Mouse (Mus musculus): ENCODE results near the gene Plekhh2. TPM values are rescaled to one million over a fixed set of nuclear protein-coding genes. Genes with fewer than 3 reads are reported as not detected.
A peak's percentile ranks its signal among the peaks of the same experiment; 100 is the strongest.
"Not testable (repeated sequence)": the region's sequence is repeated elsewhere in the genome, so short reads cannot be mapped to it uniquely, and the experiment has no call there.

Plekhh2 gene
- polyA plus RNA-seq, 1 experiment from 2014 or later, result 1.2 TPM

GRCm38 (mm10) chr17:84564264-84564663 is 52.6 kb downstream of the Plekhh2 start:
- not testable (repeated sequence) for H3K27me3 ChIP-seq (replicated peaks; ENCODE audit: control insufficient read depth, insufficient read depth, low read length); ATAC-seq; H3K36me3 ChIP-seq (ENCODE audit: control insufficient read depth, insufficient read depth, low read length); H3K4me3 ChIP-seq (ENCODE audit: low read length); H3K4me2 ChIP-seq (ENCODE audit: low read length); H3K9me3 ChIP-seq (ENCODE audit: control insufficient read depth, low read length); H3K27ac ChIP-seq (ENCODE audit: low read depth, low read length); H3K9ac ChIP-seq (ENCODE audit: low read depth, low read length); H3K4me1 ChIP-seq (ENCODE audit: control insufficient read depth, insufficient read depth, low read depth, low read length)

- H3K4me3 ChIP-seq (ENCODE audit: low read length), result no peak overlapping the region
- no peak for ATAC-seq
- H3K36me3 ChIP-seq (ENCODE audit: control insufficient read depth, insufficient read depth, low read length), result no peaks in the 10 kb centered on the region
- no peaks in the 10 kb centered on the region for H3K27me3 ChIP-seq (replicated peaks; ENCODE audit: control insufficient read depth, insufficient read depth, low read length)
- H3K27ac ChIP-seq (ENCODE audit: low read depth, low read length), result no peak overlapping the region
- no peak overlapping the region for H3K9ac ChIP-seq (ENCODE audit: low read depth, low read length)
- H3K4me1 ChIP-seq (ENCODE audit: control insufficient read depth, insufficient read depth, low read depth, low read length), result no peaks in the 10 kb centered on the region
- H3K4me2 ChIP-seq (ENCODE audit: low read length), result no peak overlapping the region
- 95% methylated on average over 6 of the region's 6 CpGs for WGBS
- no peaks in the 10 kb centered on the region for H3K9me3 ChIP-seq (ENCODE audit: control insufficient read depth, low read length)
Observed at GRCm38 (mm10) chr17:84565762-84566161, 54.1 kb downstream of the Plekhh2 start.

- Histone ChIP-seq H3K4me1 (ENCODE audit: control insufficient read depth, insufficient read depth, low read depth, low read length) (no peaks in the 10 kb centered on the region), H3K36me3 (ENCODE audit: control insufficient read depth, insufficient read depth, low read length) (no peaks in the 10 kb centered on the region), H3K27me3 (replicated peaks; ENCODE audit: control insufficient read depth, insufficient read depth, low read length) (no peaks in the 10 kb centered on the region), H3K9ac (ENCODE audit: low read depth, low read length) (no peak overlapping the region), H3K4me2 (ENCODE audit: low read length) (peak overlapping the region; percentile 33), H3K4me3 (ENCODE audit: low read length) (no peak overlapping the region), H3K27ac (ENCODE audit: low read depth, low read length) (no peak overlapping the region), H3K9me3 (ENCODE audit: control insufficient read depth, low read length) (no peaks in the 10 kb centered on the region)
- peak; percentile 50; the same call in 1 of the 2 replicates for ATAC-seq
- WGBS, result 46% methylated on average over 27 of the region's 27 CpGs
Observed at GRCm38 (mm10) chr17:84566773-84567555, 55.3 kb downstream of the Plekhh2 start.

GRCm38 (mm10) chr17:84568807-84569206 is 57.1 kb downstream of the Plekhh2 start:
- H3K4me3 ChIP-seq (ENCODE audit: low read length), result no peak overlapping the region
- H3K4me1 ChIP-seq (ENCODE audit: control insufficient read depth, insufficient read depth, low read depth, low read length), result no peaks in the 10 kb centered on the region
- H3K27ac ChIP-seq (ENCODE audit: low read depth, low read length), result no peak overlapping the region
- WGBS, result 95% methylated on average over 12 of the region's 12 CpGs
- no peaks in the 10 kb centered on the region for H3K36me3 ChIP-seq (ENCODE audit: control insufficient read depth, insufficient read depth, low read length)
- H3K27me3 ChIP-seq (replicated peaks; ENCODE audit: control insufficient read depth, insufficient read depth, low read length), result no peaks in the 10 kb centered on the region
- H3K4me2 ChIP-seq (ENCODE audit: low read length), result no peak overlapping the region
- H3K9me3 ChIP-seq (ENCODE audit: control insufficient read depth, low read length), result no peaks in the 10 kb centered on the region
- ATAC-seq, result no peak
- no peak overlapping the region for H3K9ac ChIP-seq (ENCODE audit: low read depth, low read length)

- H3K9ac ChIP-seq (ENCODE audit: low read depth, low read length), result no peak overlapping the region
- 74% methylated on average over 8 of the region's 8 CpGs for WGBS
- ATAC-seq, result no peak
Observed at GRCm38 (mm10) chr17:84569770-84570169, 58.1 kb downstream of the Plekhh2 start.

GRCm38 (mm10) chr17:84571629-84572028 is 59.9 kb downstream of the Plekhh2 start:
- H3K9ac ChIP-seq (ENCODE audit: low read depth, low read length), result no peak overlapping the region
- peak overlapping the region; percentile 13; the same call in 1 of the 2 replicates for H3K4me2 ChIP-seq (ENCODE audit: low read length)
- no peaks in the 10 kb centered on the region for H3K4me1 ChIP-seq (ENCODE audit: control insufficient read depth, insufficient read depth, low read depth, low read length)
- H3K9me3 ChIP-seq (ENCODE audit: control insufficient read depth, low read length), result no peaks in the 10 kb centered on the region
- no peak overlapping the region for H3K27ac ChIP-seq (ENCODE audit: low read depth, low read length)
- no peak for ATAC-seq
- 81% methylated on average over 18 of the region's 18 CpGs for WGBS
- no peaks in the 10 kb centered on the region for H3K36me3 ChIP-seq (ENCODE audit: control insufficient read depth, insufficient read depth, low read length)
- H3K4me3 ChIP-seq (ENCODE audit: low read length), result no peak overlapping the region
- no peaks in the 10 kb centered on the region for H3K27me3 ChIP-seq (replicated peaks; ENCODE audit: control insufficient read depth, insufficient read depth, low read length)

More at GRCm38 (mm10) chr17:84569770-84570169, 58.1 kb downstream of the Plekhh2 start:
- H3K4me3 ChIP-seq (ENCODE audit: low read length), result no peak overlapping the region
- H3K4me1 ChIP-seq (ENCODE audit: control insufficient read depth, insufficient read depth, low read depth, low read length), result no peaks in the 10 kb centered on the region
- no peaks in the 10 kb centered on the region for H3K36me3 ChIP-seq (ENCODE audit: control insufficient read depth, insufficient read depth, low read length)
- H3K27ac ChIP-seq (ENCODE audit: low read depth, low read length), result no peak overlapping the region
- H3K27me3 ChIP-seq (replicated peaks; ENCODE audit: control insufficient read depth, insufficient read depth, low read length), result no peaks in the 10 kb centered on the region
- no peaks in the 10 kb centered on the region for H3K9me3 ChIP-seq (ENCODE audit: control insufficient read depth, low read length)
- no peak overlapping the region for H3K4me2 ChIP-seq (ENCODE audit: low read length)

GRCm38 (mm10) chr17:84573305-84573704 is 61.6 kb downstream of the Plekhh2 start:
- no peaks in the 10 kb centered on the region for H3K9me3 ChIP-seq (ENCODE audit: control insufficient read depth, low read length)
- H3K9ac ChIP-seq (ENCODE audit: low read depth, low read length), result no peak overlapping the region
- H3K4me2 ChIP-seq (ENCODE audit: low read length), result no peak overlapping the region
- H3K36me3 ChIP-seq (ENCODE audit: control insufficient read depth, insufficient read depth, low read length), result no peaks in the 10 kb centered on the region
- H3K4me3 ChIP-seq (ENCODE audit: low read length), result no peak overlapping the region
- WGBS, result 93% methylated on average over 9 of the region's 9 CpGs
- no peaks in the 10 kb centered on the region for H3K4me1 ChIP-seq (ENCODE audit: control insufficient read depth, insufficient read depth, low read depth, low read length)
- no peaks in the 10 kb centered on the region for H3K27me3 ChIP-seq (replicated peaks; ENCODE audit: control insufficient read depth, insufficient read depth, low read length)
- ATAC-seq, result no peak
- no peak overlapping the region for H3K27ac ChIP-seq (ENCODE audit: low read depth, low read length)

GRCm38 (mm10) chr17:84573940-84574339 is 62.2 kb downstream of the Plekhh2 start:
- H3K9me3 ChIP-seq (ENCODE audit: control insufficient read depth, low read length), result no peaks in the 10 kb centered on the region
- 84% methylated on average over 5 of the region's 5 CpGs for WGBS
- no peaks in the 10 kb centered on the region for H3K27me3 ChIP-seq (replicated peaks; ENCODE audit: control insufficient read depth, insufficient read depth, low read length)
- ATAC-seq, result no peak
- no peak overlapping the region for H3K4me3 ChIP-seq (ENCODE audit: low read length)
- no peaks in the 10 kb centered on the region for H3K36me3 ChIP-seq (ENCODE audit: control insufficient read depth, insufficient read depth, low read length)
- no peak overlapping the region for H3K9ac ChIP-seq (ENCODE audit: low read depth, low read length)
- no peak overlapping the region for H3K4me2 ChIP-seq (ENCODE audit: low read length)
- no peak overlapping the region for H3K27ac ChIP-seq (ENCODE audit: low read depth, low read length)
- H3K4me1 ChIP-seq (ENCODE audit: control insufficient read depth, insufficient read depth, low read depth, low read length), result no peaks in the 10 kb centered on the region

- Histone ChIP-seq H3K4me1 (ENCODE audit: control insufficient read depth, insufficient read depth, low read depth, low read length) (no peaks in the 10 kb centered on the region), H3K9ac (ENCODE audit: low read depth, low read length) (no peak overlapping the region), H3K9me3 (ENCODE audit: control insufficient read depth, low read length) (no peaks in the 10 kb centered on the region), H3K4me2 (ENCODE audit: low read length) (no peak overlapping the region), H3K4me3 (ENCODE audit: low read length) (no peak overlapping the region), H3K27ac (ENCODE audit: low read depth, low read length) (no peak overlapping the region), H3K36me3 (ENCODE audit: control insufficient read depth, insufficient read depth, low read length) (no peaks in the 10 kb centered on the region; the same call in 1 of the 2 replicates), H3K27me3 (replicated peaks; ENCODE audit: control insufficient read depth, insufficient read depth, low read length) (no peaks in the 10 kb centered on the region)
- no peak for ATAC-seq
- 87% methylated on average over 5 of the region's 5 CpGs for WGBS
Observed at GRCm38 (mm10) chr17:84575108-84575507, 63.4 kb downstream of the Plekhh2 start.

Measured in hindbrain, embryonic 16.5 days (tissue).